Mouse (Mus musculus): ENCODE results near the gene Elp1. TPM values are rescaled to one million over a fixed set of nuclear protein-coding genes. Genes with fewer than 3 reads are reported as not detected.

Gene Elp1
- polyA plus RNA-seq, 1 experiment from 2014 or later, result 72.9 TPM

DNA sequence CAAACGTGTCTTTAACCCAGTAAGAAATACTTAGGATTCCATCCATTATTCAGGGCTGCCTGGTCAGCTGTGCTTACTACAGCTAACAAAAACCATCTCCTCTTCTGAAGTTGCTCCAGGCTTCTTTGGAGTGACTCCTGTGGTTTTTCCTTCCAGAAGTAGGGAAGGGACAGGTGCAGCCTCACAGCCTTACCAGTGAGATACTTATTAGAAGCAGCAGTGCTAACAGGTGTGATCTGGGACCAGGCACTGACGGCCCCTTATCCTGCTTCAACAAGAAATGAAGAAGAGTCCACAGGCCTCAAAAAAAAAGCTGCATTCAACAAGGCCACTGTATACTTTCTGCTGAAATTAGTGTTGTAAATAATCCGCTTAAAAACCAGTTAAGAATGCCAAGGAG is 9.5 kb upstream of the Elp1 start:
- Histone ChIP-seq H3K4me3 (ENCODE audit: low read length) (no peak overlapping the region), H3K27ac (ENCODE audit: low read depth, low read length) (no peak overlapping the region), H3K36me3 (ENCODE audit: control insufficient read depth, insufficient read depth, low read length) (peaks cover 29% of the 10 kb centered on the region; the same call in 1 of the 2 replicates), H3K4me2 (replicated peaks; ENCODE audit: low read depth, low read length) (no peak overlapping the region), H3K9me3 (ENCODE audit: control insufficient read depth, low read length) (no peaks in the 10 kb centered on the region), H3K27me3 (ENCODE audit: control insufficient read depth, insufficient read depth, low read length) (no peaks in the 10 kb centered on the region), H3K9ac (ENCODE audit: low read depth, low read length) (no peak overlapping the region), H3K4me1 (ENCODE audit: control insufficient read depth, insufficient read depth, low read length) (no peaks in the 10 kb centered on the region)
- no peak for ATAC-seq (ENCODE audit: low FRiP score, low TSS enrichment)
- WGBS, result 83% methylated on average over 3 of the region's 3 CpGs

DNA sequence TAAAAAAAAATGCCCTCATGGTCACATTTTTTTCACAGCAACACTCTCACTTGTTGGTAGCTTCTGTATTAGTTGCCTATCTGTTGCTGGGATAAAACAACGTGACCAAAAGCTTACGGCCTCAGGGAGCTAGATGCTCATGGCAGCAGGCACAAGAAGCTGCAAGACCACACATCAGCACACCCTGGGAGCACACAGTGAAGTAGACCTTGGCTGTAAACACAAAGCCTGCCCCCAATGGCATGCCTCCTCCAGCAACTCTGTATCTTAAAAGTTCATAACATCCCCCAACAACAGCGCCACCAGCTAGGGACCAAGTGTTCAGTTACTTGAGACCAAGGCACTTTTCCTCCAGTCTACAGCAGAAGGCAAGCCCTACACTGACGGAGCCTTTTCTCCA is 6.9 kb upstream of the Elp1 start:
- no peak overlapping the region for H3K4me3 ChIP-seq (ENCODE audit: low read length)
- H3K27ac ChIP-seq (ENCODE audit: low read depth, low read length), result no peak overlapping the region
- H3K27me3 ChIP-seq (ENCODE audit: control insufficient read depth, insufficient read depth, low read length), result no peaks in the 10 kb centered on the region
- H3K9me3 ChIP-seq (ENCODE audit: control insufficient read depth, low read length), result no peaks in the 10 kb centered on the region
- 80% methylated on average over 4 of the region's 4 CpGs for WGBS
- no peak overlapping the region for H3K9ac ChIP-seq (ENCODE audit: low read depth, low read length)
- H3K4me1 ChIP-seq (ENCODE audit: control insufficient read depth, insufficient read depth, low read length), result no peaks in the 10 kb centered on the region
- peaks cover 38% of the 10 kb centered on the region for H3K36me3 ChIP-seq (ENCODE audit: control insufficient read depth, insufficient read depth, low read length)
- ATAC-seq (ENCODE audit: low FRiP score, low TSS enrichment), result no peak
- H3K4me2 ChIP-seq (replicated peaks; ENCODE audit: low read depth, low read length), result no peak overlapping the region

DNA sequence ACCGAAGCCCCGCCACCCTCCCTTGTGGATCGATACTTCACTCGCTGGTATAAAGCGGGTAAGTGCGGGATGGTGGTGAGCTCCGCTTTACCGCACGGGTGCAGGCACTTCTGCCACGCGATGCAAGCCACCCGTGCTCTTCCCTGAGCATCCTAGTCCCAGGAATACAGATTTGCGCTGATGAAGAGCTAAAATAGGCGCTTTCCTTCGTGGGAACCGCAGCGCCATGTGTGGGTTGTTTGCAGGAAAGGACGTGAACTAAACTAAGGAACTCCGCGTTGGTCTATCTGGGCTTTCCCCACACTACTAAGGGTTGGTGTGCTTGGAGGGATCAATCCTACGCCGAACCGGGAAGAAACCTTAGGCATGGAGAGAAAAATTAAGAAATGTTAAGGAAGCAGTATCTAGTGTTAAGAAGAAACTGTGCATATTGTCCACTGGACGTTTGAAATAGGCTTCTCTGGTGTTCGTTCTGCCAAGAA is 579 bp upstream of the Elp1 start:
- peak overlapping the region; percentile 96 for H3K4me3 ChIP-seq (ENCODE audit: low read length)
- peaks cover 45% of the 10 kb centered on the region for H3K36me3 ChIP-seq (ENCODE audit: control insufficient read depth, insufficient read depth, low read length)
- H3K27ac ChIP-seq (ENCODE audit: low read depth, low read length), result peak overlapping the region; percentile 77; the same call in 1 of the 2 replicates
- peak overlapping the region; percentile 87 for H3K9ac ChIP-seq (ENCODE audit: low read depth, low read length)
- peaks cover 15% of the 10 kb centered on the region; the same call in 1 of the 2 replicates for H3K4me1 ChIP-seq (ENCODE audit: control insufficient read depth, insufficient read depth, low read length)
- H3K27me3 ChIP-seq (ENCODE audit: control insufficient read depth, insufficient read depth, low read length), result no peaks in the 10 kb centered on the region
- peak overlapping the region; percentile 84 for H3K4me2 ChIP-seq (replicated peaks; ENCODE audit: low read depth, low read length)
- H3K9me3 ChIP-seq (ENCODE audit: control insufficient read depth, low read length), result no peaks in the 10 kb centered on the region
- ATAC-seq (ENCODE audit: low FRiP score, low TSS enrichment), result peak; percentile 38; the same call in 1 of the 2 replicates
- WGBS, result 2% methylated on average over 25 of the region's 25 CpGs

DNA sequence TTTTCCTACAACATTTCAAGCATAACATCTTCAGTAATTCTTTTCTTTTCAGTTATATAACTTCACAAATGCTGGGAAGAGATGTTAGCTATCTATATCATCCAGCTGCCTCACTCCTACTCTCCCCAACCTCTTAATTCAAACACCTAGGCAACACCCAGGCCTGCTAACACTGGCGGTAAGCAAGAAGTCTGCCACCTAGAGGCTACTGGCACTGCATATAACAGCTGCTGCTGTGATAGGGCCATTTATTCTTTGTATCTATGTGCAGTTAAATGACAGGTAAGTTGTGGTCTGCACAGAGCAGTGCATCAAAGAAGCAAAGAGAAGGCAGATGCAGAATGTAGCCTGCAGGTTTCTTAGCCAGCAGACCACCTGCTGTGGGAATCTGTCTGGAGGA is 10.8 kb downstream of the Elp1 start:
- H3K36me3 ChIP-seq (ENCODE audit: control insufficient read depth, insufficient read depth, low read length), result peaks cover 92% of the 10 kb centered on the region
- no peak overlapping the region for H3K4me3 ChIP-seq (ENCODE audit: low read length)
- H3K9ac ChIP-seq (ENCODE audit: low read depth, low read length), result no peak overlapping the region
- H3K4me2 ChIP-seq (replicated peaks; ENCODE audit: low read depth, low read length), result no peak overlapping the region
- H3K4me1 ChIP-seq (ENCODE audit: control insufficient read depth, insufficient read depth, low read length), result no peaks in the 10 kb centered on the region
- ATAC-seq (ENCODE audit: low FRiP score, low TSS enrichment), result no peak
- no peaks in the 10 kb centered on the region for H3K9me3 ChIP-seq (ENCODE audit: control insufficient read depth, low read length)
- no peaks in the 10 kb centered on the region for H3K27me3 ChIP-seq (ENCODE audit: control insufficient read depth, insufficient read depth, low read length)
- 60% methylated on average over 1 of the region's 1 CpGs for WGBS
- no peak overlapping the region for H3K27ac ChIP-seq (ENCODE audit: low read depth, low read length)

DNA sequence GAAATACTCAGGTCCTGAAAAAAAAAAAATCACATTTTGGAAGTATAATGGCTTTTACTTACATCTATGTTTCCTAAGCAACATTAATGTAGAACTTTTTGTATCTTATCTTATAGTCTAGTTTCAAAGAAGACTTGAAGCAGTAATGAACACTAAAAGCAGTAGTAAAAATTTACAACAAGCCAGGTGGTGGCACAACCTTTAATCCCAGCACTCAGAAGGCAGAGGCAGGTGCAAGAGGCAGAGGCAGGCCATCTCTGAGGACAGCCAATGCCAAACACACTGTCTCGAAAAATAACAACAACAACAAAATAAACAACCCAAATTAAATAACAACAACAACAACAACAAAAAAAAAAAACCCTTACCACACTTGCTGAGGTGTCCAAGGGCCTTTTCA is 31.1 kb downstream of the Elp1 start:
- WGBS, result 68% methylated on average over 1 of the region's 1 CpGs
- ATAC-seq (ENCODE audit: low FRiP score, low TSS enrichment), result no peak
- Histone ChIP-seq H3K4me2 (replicated peaks; ENCODE audit: low read depth, low read length) (no peak overlapping the region), H3K4me3 (ENCODE audit: low read length) (no peak overlapping the region), H3K9me3 (ENCODE audit: control insufficient read depth, low read length) (no peaks in the 10 kb centered on the region), H3K9ac (ENCODE audit: low read depth, low read length) (no peak overlapping the region), H3K27ac (ENCODE audit: low read depth, low read length) (no peak overlapping the region), H3K36me3 (ENCODE audit: control insufficient read depth, insufficient read depth, low read length) (peaks cover 88% of the 10 kb centered on the region), H3K4me1 (ENCODE audit: control insufficient read depth, insufficient read depth, low read length) (no peaks in the 10 kb centered on the region), H3K27me3 (ENCODE audit: control insufficient read depth, insufficient read depth, low read length) (no peaks in the 10 kb centered on the region)

DNA sequence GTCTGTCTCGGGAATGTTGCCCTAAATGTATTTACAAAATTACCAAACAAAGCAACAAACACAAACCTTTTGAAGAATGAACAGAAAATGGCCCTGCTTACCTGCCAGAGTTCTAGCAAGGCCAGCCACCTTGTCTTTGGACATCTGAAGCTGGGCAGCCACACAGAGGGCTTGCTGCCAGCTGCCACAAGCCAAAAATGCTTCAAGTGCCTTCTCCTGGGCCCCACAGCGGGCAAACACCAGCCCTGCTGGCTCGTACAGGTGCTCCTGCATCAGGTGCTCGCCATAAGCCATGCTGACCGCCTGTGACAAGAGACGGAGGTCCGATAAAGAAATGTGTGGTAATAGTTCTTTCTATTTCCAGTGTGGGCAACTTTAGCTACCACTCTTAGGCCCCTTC is 33.2 kb downstream of the Elp1 start:
- Histone ChIP-seq H3K27me3 (ENCODE audit: control insufficient read depth, insufficient read depth, low read length) (no peaks in the 10 kb centered on the region), H3K4me3 (ENCODE audit: low read length) (no peak overlapping the region), H3K27ac (ENCODE audit: low read depth, low read length) (no peak overlapping the region), H3K9ac (ENCODE audit: low read depth, low read length) (no peak overlapping the region), H3K4me1 (ENCODE audit: control insufficient read depth, insufficient read depth, low read length) (no peaks in the 10 kb centered on the region), H3K4me2 (replicated peaks; ENCODE audit: low read depth, low read length) (no peak overlapping the region), H3K36me3 (ENCODE audit: control insufficient read depth, insufficient read depth, low read length) (peaks cover 93% of the 10 kb centered on the region), H3K9me3 (ENCODE audit: control insufficient read depth, low read length) (no peaks in the 10 kb centered on the region)
- ATAC-seq (ENCODE audit: low FRiP score, low TSS enrichment), result no peak
- WGBS, result 93% methylated on average over 7 of the region's 7 CpGs

DNA sequence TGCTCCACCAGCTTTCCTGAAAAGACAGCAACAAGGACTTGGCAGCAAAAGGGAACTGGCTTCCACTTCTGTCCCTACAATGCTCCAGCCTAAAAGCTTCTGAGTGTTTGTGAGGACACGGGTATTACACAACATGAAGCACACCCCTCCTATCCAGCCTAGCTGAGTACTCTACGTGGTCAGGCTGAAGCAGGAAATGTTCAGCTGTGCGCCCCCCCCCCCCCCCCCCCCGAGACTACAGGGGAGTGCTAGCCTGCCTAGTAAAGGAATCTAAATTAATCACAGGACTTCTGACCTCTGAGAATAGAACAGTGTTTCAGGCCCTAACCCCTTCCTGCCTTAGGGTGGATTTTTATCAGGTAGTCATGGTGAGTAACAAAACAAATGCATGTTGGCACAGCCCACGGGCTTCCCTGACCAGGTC is 34.3 kb downstream of the Elp1 start:
- no peak overlapping the region for H3K4me2 ChIP-seq (replicated peaks; ENCODE audit: low read depth, low read length)
- no peaks in the 10 kb centered on the region for H3K4me1 ChIP-seq (ENCODE audit: control insufficient read depth, insufficient read depth, low read length)
- H3K36me3 ChIP-seq (ENCODE audit: control insufficient read depth, insufficient read depth, low read length), result peaks cover 85% of the 10 kb centered on the region
- H3K4me3 ChIP-seq (ENCODE audit: low read length), result no peak overlapping the region
- no peak overlapping the region for H3K9ac ChIP-seq (ENCODE audit: low read depth, low read length)
- no peak for ATAC-seq (ENCODE audit: low FRiP score, low TSS enrichment)
- H3K9me3 ChIP-seq (ENCODE audit: control insufficient read depth, low read length), result no peaks in the 10 kb centered on the region
- H3K27me3 ChIP-seq (ENCODE audit: control insufficient read depth, insufficient read depth, low read length), result no peaks in the 10 kb centered on the region
- WGBS, result 82% methylated on average over 5 of the region's 5 CpGs
- no peak overlapping the region for H3K27ac ChIP-seq (ENCODE audit: low read depth, low read length)

DNA sequence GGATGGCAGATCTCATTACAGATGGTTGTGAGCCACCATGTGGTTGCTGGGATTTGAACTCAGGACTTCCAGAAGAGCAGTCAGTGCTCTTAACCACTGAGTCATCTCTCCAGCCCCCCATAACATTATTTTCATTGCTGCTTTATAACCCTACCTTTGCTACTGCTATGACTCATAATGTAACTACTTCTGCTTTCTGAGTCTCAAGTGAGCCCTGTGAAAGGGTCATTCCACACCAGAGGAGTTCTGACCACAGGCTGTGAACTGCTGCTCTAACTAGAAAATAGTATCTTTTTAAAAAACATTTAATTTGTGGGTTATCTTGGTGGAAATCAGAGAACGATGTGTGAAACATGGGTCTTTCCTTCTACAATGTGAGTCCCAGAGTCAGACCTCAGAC is 44.4 kb downstream of the Elp1 start:
- no peaks in the 10 kb centered on the region for H3K27me3 ChIP-seq (ENCODE audit: control insufficient read depth, insufficient read depth, low read length)
- 100% methylated on average over 1 of the region's 1 CpGs for WGBS
- H3K27ac ChIP-seq (ENCODE audit: low read depth, low read length), result no peak overlapping the region
- no peak overlapping the region for H3K9ac ChIP-seq (ENCODE audit: low read depth, low read length)
- H3K9me3 ChIP-seq (ENCODE audit: control insufficient read depth, low read length), result no peaks in the 10 kb centered on the region
- no peak overlapping the region for H3K4me2 ChIP-seq (replicated peaks; ENCODE audit: low read depth, low read length)
- H3K4me1 ChIP-seq (ENCODE audit: control insufficient read depth, insufficient read depth, low read length), result no peaks in the 10 kb centered on the region
- peaks cover 92% of the 10 kb centered on the region for H3K36me3 ChIP-seq (ENCODE audit: control insufficient read depth, insufficient read depth, low read length)
- H3K4me3 ChIP-seq (ENCODE audit: low read length), result no peak overlapping the region
- ATAC-seq (ENCODE audit: low FRiP score, low TSS enrichment), result no peak

DNA sequence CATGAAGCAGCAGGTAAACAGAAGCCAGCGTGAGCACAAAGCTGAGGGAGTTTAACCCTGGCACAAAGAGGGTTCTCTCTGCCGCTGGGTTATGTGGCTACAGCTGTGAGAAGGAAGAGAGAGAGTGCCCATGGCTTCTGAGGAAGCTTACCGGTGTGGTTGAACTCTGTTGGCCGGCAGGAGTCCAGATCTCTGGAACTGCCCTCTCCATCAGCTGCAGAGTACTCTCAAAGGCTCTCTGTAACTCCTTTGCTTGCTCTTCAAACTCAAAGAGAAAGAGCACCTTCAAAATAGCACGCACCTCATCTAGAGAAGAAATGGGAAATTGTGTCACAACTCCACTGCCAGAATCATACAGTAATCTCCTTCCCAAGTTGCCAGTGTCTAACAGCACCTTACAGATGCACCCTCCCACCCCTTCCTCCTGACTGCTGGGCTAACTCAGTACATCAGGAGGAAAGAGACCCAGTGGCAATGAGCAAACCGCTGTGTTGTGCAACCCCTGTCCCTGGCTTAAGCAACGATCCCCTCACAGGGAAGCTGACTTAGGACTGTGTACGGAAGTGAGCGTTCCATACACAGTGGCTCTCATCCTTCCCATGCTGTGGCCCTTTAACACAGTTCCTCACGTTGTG is 45.0 kb downstream of the Elp1 start:
- Histone ChIP-seq H3K27ac (ENCODE audit: low read depth, low read length) (no peak overlapping the region), H3K4me2 (replicated peaks; ENCODE audit: low read depth, low read length) (no peak overlapping the region), H3K9me3 (ENCODE audit: control insufficient read depth, low read length) (no peaks in the 10 kb centered on the region), H3K4me3 (ENCODE audit: low read length) (no peak overlapping the region), H3K4me1 (ENCODE audit: control insufficient read depth, insufficient read depth, low read length) (no peaks in the 10 kb centered on the region), H3K36me3 (ENCODE audit: control insufficient read depth, insufficient read depth, low read length) (peaks cover 91% of the 10 kb centered on the region), H3K9ac (ENCODE audit: low read depth, low read length) (no peak overlapping the region), H3K27me3 (ENCODE audit: control insufficient read depth, insufficient read depth, low read length) (no peaks in the 10 kb centered on the region)
- WGBS, result 93% methylated on average over 10 of the region's 10 CpGs
- no peak for ATAC-seq (ENCODE audit: low FRiP score, low TSS enrichment)

Measured in kidney, embryonic 14.5 days (tissue).